Mouse (Mus musculus) kidney, postnatal 0 days (tissue): ENCODE data around the gene Gm17359. TPM values are rescaled to one million over a fixed set of nuclear protein-coding genes. Genes with fewer than 3 reads are reported as not detected.

Source experiments
- ATAC-seq: fragments of 200-750 bp; cut with Nextera tagmentation; replicated peaks from 2 replicates; pipeline ENCODE4 v1.8.0; 2017; ENCODE audit warnings: low read depth, moderate number of reproducible peaks, moderate TSS enrichment, moderate library complexity; ENCODE audit not compliant: low FRiP score
- DNase-seq: peaks from one replicate; pipeline ENCODE4 v3.0.0-alpha.2; 2016; ENCODE audit warnings: low spot score
- H3K27ac ChIP-seq: fragments of 300-500 bp; sonication (generic); 2 replicates; pipeline ENCODE4 v1.5.1; 2014; ENCODE audit warnings: mild to moderate bottlenecking
- H3K27me3 ChIP-seq: fragments of 300-500 bp; sonication (generic); 2 replicates; pipeline ENCODE4 v1.6.1; 2014; ENCODE audit warnings: low read length, mixed read lengths; ENCODE audit not compliant: insufficient read depth
- H3K36me3 ChIP-seq: fragments of 300-500 bp; sonication (generic); 2 replicates; pipeline ENCODE4 v1.6.1; 2014; ENCODE audit warnings: low read length, mixed read lengths; ENCODE audit not compliant: insufficient read depth
- H3K4me1 ChIP-seq: fragments of 300-500 bp; sonication (generic); replicated peaks from 2 replicates; pipeline ENCODE4 v1.6.1; 2014; ENCODE audit warnings: antibody characterized with exemption, low read length, mixed read lengths; ENCODE audit not compliant: insufficient read depth
- H3K4me2 ChIP-seq: fragments of 300-500 bp; sonication (generic); 2 replicates; pipeline ENCODE4 v1.6.1; 2014; ENCODE audit warnings: mild to moderate bottlenecking, low read length, moderate library complexity, mixed read lengths
- H3K4me3 ChIP-seq: fragments of 300-500 bp; sonication (generic); replicated peaks from 2 replicates; pipeline ENCODE4 v1.5.1; 2014; ENCODE audit warnings: low read depth, low read length
- H3K9ac ChIP-seq: fragments of 300-500 bp; sonication (generic); 2 replicates; pipeline ENCODE4 v1.6.1; 2014; ENCODE audit warnings: low read depth, low read length
- H3K9me3 ChIP-seq: fragments of 300-500 bp; sonication (generic); replicated peaks from 2 replicates; pipeline ENCODE4 v1.6.1; 2016; ENCODE audit warnings: low read length, inconsistent platforms, mixed read lengths
- CTCF ChIP-seq: IDR thresholded peaks from 2 replicates; pipeline ENCODE4 v1.5.1; 2016; ENCODE audit warnings: antibody characterized with exemption, low read depth, mild to moderate bottlenecking, moderate library complexity
- WGBS: fragments of 180-500 bp; shearing (Covaris S2); extraction: QIAGEN DNeasy Blood & Tissue Kit; methylation state at CpG from one replicate; pipeline ENCODE4 v1.1.7; 2014; 5-methylcytosine and 5-hydroxymethylcytosine counted together
- polyA plus RNA-seq: library from polyadenylated mRNA; unstranded; fragments of >200 nt; fragmentation: Nextera tagmentation; extraction: Ambion mirVana; gene quantifications from 2 replicates; pipeline ENCODE4 v1.2.1, GENCODE M21; 2015

Gm17359 gene
- not detected in 2 replicates for polyA plus RNA-seq

GRCm38 (mm10) chr3:79336044-79336766 is at the start of gene Gm17359:
TSS of gene Gm17359 (plus strand) at chr3:79336661.
- Histone ChIP-seq H3K4me2 (no peak within 1 kb of the TSS), H3K4me3 (no peak within 1 kb of the TSS), H3K4me1 (0 out of 2 replicates have a peak, but pooled peaks cover 3% of the 10 kb centered on the region), H3K36me3 (no peaks in the 10 kb centered on the region), H3K27me3 (no peaks in the 10 kb centered on the region), H3K27ac (no peak within 1 kb of the TSS), H3K9ac (no peak within 1 kb of the TSS), H3K9me3 (no peaks in the 10 kb centered on the region)
- 55% methylated on average over 6 of the region's 8 CpGs for WGBS
- DNase-seq (no peak), ATAC-seq (no peak)
- TF ChIP-seq CTCF: no peak

DNA sequence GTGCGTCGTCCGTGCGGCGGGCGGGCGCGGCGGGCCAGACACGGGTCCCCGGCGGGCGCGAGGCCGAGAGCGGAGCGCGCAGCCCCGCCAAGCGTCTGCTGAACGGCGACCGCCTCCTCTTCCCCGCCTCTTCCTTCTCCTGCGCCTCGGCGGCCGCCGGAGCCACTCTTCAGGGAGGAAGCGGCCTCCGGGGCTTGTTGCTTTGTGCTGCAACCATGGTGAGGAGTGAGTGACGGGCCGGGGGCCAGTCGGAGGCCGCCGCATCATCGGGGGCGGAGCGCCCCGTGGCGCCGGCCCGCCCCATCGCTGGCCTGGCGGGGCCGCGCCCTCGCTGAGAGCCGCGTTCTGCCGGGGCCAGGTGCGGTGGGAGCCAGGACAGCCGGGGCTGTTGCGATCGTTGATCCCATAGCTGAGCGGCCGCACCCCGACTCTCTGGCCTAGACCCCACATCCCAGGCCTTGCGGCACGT is 49.3 kb upstream of the Gm17359 start:
- no peaks in the 10 kb centered on the region for H3K36me3 ChIP-seq
- peaks cover 24% of the 10 kb centered on the region for H3K4me1 ChIP-seq

DNA sequence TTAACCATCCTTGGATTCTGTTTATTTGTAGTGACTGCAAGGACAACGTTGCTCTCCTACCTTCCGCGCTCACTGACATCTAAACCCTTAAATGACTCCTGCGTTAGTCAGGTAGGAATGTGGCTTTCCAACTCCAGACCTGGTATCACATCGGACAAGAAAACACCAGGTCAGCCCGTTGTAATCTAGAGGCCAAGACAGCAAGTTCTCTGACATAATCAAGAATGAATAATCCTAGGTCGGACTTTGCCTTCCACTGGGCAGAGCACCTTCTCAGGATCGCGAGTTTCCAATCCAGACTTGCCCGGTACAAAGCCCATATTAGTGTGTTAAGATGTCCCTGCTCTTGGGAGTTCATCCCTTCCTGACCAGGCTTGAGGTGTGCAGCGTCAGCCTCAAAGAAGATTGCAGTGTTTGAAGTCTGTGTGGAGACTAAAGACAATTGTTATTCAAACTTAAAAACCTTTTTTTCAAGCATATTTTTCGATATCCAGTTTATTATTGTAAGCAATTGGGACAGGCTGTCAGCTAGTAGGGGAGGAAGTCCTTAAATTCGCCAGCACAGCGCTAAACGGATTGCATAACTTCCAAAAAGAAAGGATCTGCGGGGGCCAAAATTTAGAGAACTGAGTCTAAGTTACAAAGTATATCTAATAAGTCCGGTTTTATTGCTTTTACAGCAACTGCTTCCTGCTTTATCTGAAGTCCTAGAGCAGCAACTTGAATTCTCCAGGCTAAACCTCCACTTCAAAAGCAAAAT is 48.6 kb upstream of the Gm17359 start:
- Histone ChIP-seq H3K9ac (peak overlapping the region; percentile 91), H3K27ac (peak overlapping the region; percentile 98), H3K9me3 (no peaks in the 10 kb centered on the region), H3K36me3 (no peaks in the 10 kb centered on the region), H3K27me3 (no peaks in the 10 kb centered on the region), H3K4me1 (peaks cover 22% of the 10 kb centered on the region), H3K4me3 (peak overlapping the region; percentile 81), H3K4me2 (peak overlapping the region; percentile 87)
- DNase-seq (peak; percentile 62), ATAC-seq (peak; percentile 25)
- no peak for TF ChIP-seq CTCF
- 13% methylated on average over 17 of the region's 17 CpGs for WGBS

More for the DNA sequence above, 49.3 kb upstream of the Gm17359 start:
- TF ChIP-seq CTCF: no peak
- 1% methylated on average over 54 of the region's 60 CpGs for WGBS
- DNase-seq: peak; percentile 98
- no peaks in the 10 kb centered on the region for H3K27me3 ChIP-seq
- H3K4me2 ChIP-seq: peak overlapping the region; percentile 87
- H3K9ac ChIP-seq: peak overlapping the region; percentile 91
- no peaks in the 10 kb centered on the region for H3K9me3 ChIP-seq
- peak; percentile 98 for ATAC-seq
- peak overlapping the region; percentile 98 for H3K27ac ChIP-seq
- H3K4me3 ChIP-seq: peak overlapping the region; percentile 81

GRCm38 (mm10) chr3:79289050-79289449 is 47.4 kb upstream of the Gm17359 start:
- Histone ChIP-seq H3K27me3 (no peaks in the 10 kb centered on the region), H3K4me1 (peaks cover 14% of the 10 kb centered on the region), H3K4me3 (no peak overlapping the region), H3K4me2 (no peak overlapping the region), H3K27ac (no peak overlapping the region), H3K36me3 (no peaks in the 10 kb centered on the region), H3K9ac (no peak overlapping the region), H3K9me3 (no peaks in the 10 kb centered on the region)
- no peak for DNase-seq
- 66% methylated on average over 3 of the region's 3 CpGs for WGBS
- no peak for TF ChIP-seq CTCF
- no peak for ATAC-seq

- no peaks in the 10 kb centered on the region for H3K4me1 ChIP-seq
- DNase-seq (no peak), ATAC-seq (no peak)
- no peak overlapping the region for H3K4me3 ChIP-seq
- no peak overlapping the region for H3K27ac ChIP-seq
- no peak overlapping the region for H3K4me2 ChIP-seq
- no peaks in the 10 kb centered on the region for H3K36me3 ChIP-seq
- TF ChIP-seq CTCF: no peak
- H3K9ac ChIP-seq: no peak overlapping the region
- H3K9me3 ChIP-seq: no peaks in the 10 kb centered on the region
- H3K27me3 ChIP-seq: no peaks in the 10 kb centered on the region
- 52% methylated on average over 4 of the region's 4 CpGs for WGBS
Measured at GRCm38 (mm10) chr3:79293023-79293422, 43.4 kb upstream of the Gm17359 start.

- Histone ChIP-seq H3K4me2 (no peak overlapping the region), H3K9ac (no peak overlapping the region), H3K4me1 (no peaks in the 10 kb centered on the region), H3K36me3 (no peaks in the 10 kb centered on the region), H3K27me3 (no peaks in the 10 kb centered on the region), H3K4me3 (no peak overlapping the region), H3K27ac (no peak overlapping the region), H3K9me3 (no peaks in the 10 kb centered on the region)
- no peak for TF ChIP-seq CTCF
- WGBS: 83% methylated on average over 3 of the region's 3 CpGs
- DNase-seq (no peak), ATAC-seq (no peak)
Measured at GRCm38 (mm10) chr3:79294701-79295100, 41.8 kb upstream of the Gm17359 start.
